Mouse (Mus musculus) gastrocnemius, postnatal 10 days (tissue): ENCODE results near the gene Rps5. TPM values are rescaled to one million over a fixed set of nuclear protein-coding genes. Genes with fewer than 3 reads are reported as not detected.
"Not testable (repeated sequence)": the region's sequence is repeated elsewhere in the genome, so short reads cannot be mapped to it uniquely, and the experiment has no call there.

Experiments
- DNase-seq: peaks from one replicate; pipeline ENCODE4 v3.0.0; 2021; ENCODE audit warnings: mixed read lengths
- total RNA-seq, 2 experiments: library from RNA; stranded (reverse); gene quantifications; 2 replicates each; pipeline ENCODE4 v1.2.3; 2021

Rps5 gene
- total RNA-seq, 2 experiments from 2014 or later = 858 to 886 TPM

GRCm38 (mm10) chr7:12927693-12928589 is 5.9 kb downstream of the Rps5 start:
- DNase-seq = peak; percentile 47

- DNase-seq = no peak
Measured at GRCm38 (mm10) chr7:12933615-12934140, 11.6 kb downstream of the Rps5 start.

GRCm38 (mm10) chr7:12934808-12935207 is 12.7 kb downstream of the Rps5 start:
- no peak for DNase-seq

- DNase-seq = not testable (repeated sequence)
Measured at GRCm38 (mm10) chr7:12937254-12937803, 15.2 kb downstream of the Rps5 start.

GRCm38 (mm10) chr7:12940599-12940998 is 18.5 kb downstream of the Rps5 start:
- no peak for DNase-seq

GRCm38 (mm10) chr7:12943488-12943887 is 21.4 kb downstream of the Rps5 start:
- DNase-seq = no peak

GRCm38 (mm10) chr7:12949032-12949871 is 27.2 kb downstream of the Rps5 start:
- peak; percentile 69 for DNase-seq

GRCm38 (mm10) chr7:12949872-12950229 is 27.8 kb downstream of the Rps5 start:
- DNase-seq = no peak

- no peak for DNase-seq
Measured at GRCm38 (mm10) chr7:12954896-12955295, 32.8 kb downstream of the Rps5 start.

GRCm38 (mm10) chr7:12957511-12957910 is 35.4 kb downstream of the Rps5 start:
- DNase-seq = no peak

- no peak for DNase-seq
Measured at GRCm38 (mm10) chr7:12958948-12959347, 36.9 kb downstream of the Rps5 start.

- DNase-seq = no peak
Measured at GRCm38 (mm10) chr7:12959718-12960117, 37.6 kb downstream of the Rps5 start.

GRCm38 (mm10) chr7:12961511-12962141 is 39.5 kb downstream of the Rps5 start:
- peak; percentile 19 for DNase-seq

- DNase-seq = peak; percentile 82
Measured at GRCm38 (mm10) chr7:12965678-12966091, 43.6 kb downstream of the Rps5 start, which contains the start of gene Zfp324. Gene Zfp324, plus strand, starts transcription at chr7:12965838.

- peak; percentile 53 for DNase-seq
Measured at GRCm38 (mm10) chr7:12966104-12966845, 44.2 kb downstream of the Rps5 start.

- DNase-seq = no peak
Measured at GRCm38 (mm10) chr7:12970906-12971305, 48.8 kb downstream of the Rps5 start.

Other genes starting within 250 kb of the Rps5 start
- not detected for gene Vmn2r55, start 237.3 kb upstream of the Rps5 start, total RNA-seq
- gene Vmn2r56, start 187.3 kb upstream of the Rps5 start, total RNA-seq = not detected
- gene Zscan18, start 118.7 kb upstream of the Rps5 start, total RNA-seq = 1 to 10 TPM; 3.6 to 4.9 TPM
- 1 to 10 TPM; 5.8 to 8.9 TPM for gene Zfp329, start 103.4 kb upstream of the Rps5 start, total RNA-seq
- 10 to 100 TPM in 1 of 2 experiments, 1 to 10 TPM in 1; 9.8 to 13.4 TPM for gene Zfp110, start 87.5 kb upstream of the Rps5 start, total RNA-seq
- 1 to 10 TPM; 2.1 to 3.0 TPM for gene Zfp128, start 41.1 kb upstream of the Rps5 start, total RNA-seq
- 1 to 10 TPM; 2.9 to 4.5 TPM for gene Zscan22, start 24.5 kb upstream of the Rps5 start, total RNA-seq
- under 1 TPM; 0.26 to 0.34 TPM for gene Rnf225, start 5.1 kb downstream of the Rps5 start, total RNA-seq
- 1 to 10 TPM; 2.8 to 4.8 TPM for gene Zfp324, start 43.5 kb downstream of the Rps5 start, total RNA-seq
- 1 to 10 TPM; 2.1 to 3.8 TPM for gene Zfp446, start 55.6 kb downstream of the Rps5 start, total RNA-seq
- under 1 TPM in 1 of 2 experiments, not detected in 1; 0.16 TPM for gene Slc27a5, start 75.9 kb downstream of the Rps5 start, total RNA-seq
- gene Trim28, start 76.8 kb downstream of the Rps5 start, total RNA-seq = 100 to 1,000 TPM; 118 to 161 TPM
- 1 to 10 TPM; 5.5 to 6.6 TPM for gene Zbtb45, start 87.7 kb downstream of the Rps5 start, total RNA-seq
- gene Chmp2a, start 112.5 kb downstream of the Rps5 start, total RNA-seq = 100 to 1,000 TPM; 114 to 123 TPM
- gene Ube2m, start 116.0 kb downstream of the Rps5 start, total RNA-seq = 100 to 1,000 TPM; 153 to 168 TPM
- 1 to 10 TPM; 1.2 to 1.5 TPM for gene Mzf1, start 132.5 kb downstream of the Rps5 start, total RNA-seq
- gene Vmn1r85, start 172.9 kb downstream of the Rps5 start, total RNA-seq = not detected
- gene Vmn1r86, start 197.6 kb downstream of the Rps5 start, total RNA-seq = not detected
- not detected for gene Vmn1r87, start 217.9 kb downstream of the Rps5 start, total RNA-seq
- under 1 TPM; 0.07 to 0.11 TPM for gene Vmn1r88, start 237.3 kb downstream of the Rps5 start, total RNA-seq